Mouse (Mus musculus): Measurements from ENCODE around the gene Lamb3. TPM values are rescaled to one million over a fixed set of nuclear protein-coding genes. Genes with fewer than 3 reads are reported as not detected.
A peak's percentile ranks its signal among the peaks of the same experiment; 100 is the strongest.

Gene Lamb3
- polyA plus RNA-seq, 1 experiment from 2014 or later = 9.6 TPM

DNA sequence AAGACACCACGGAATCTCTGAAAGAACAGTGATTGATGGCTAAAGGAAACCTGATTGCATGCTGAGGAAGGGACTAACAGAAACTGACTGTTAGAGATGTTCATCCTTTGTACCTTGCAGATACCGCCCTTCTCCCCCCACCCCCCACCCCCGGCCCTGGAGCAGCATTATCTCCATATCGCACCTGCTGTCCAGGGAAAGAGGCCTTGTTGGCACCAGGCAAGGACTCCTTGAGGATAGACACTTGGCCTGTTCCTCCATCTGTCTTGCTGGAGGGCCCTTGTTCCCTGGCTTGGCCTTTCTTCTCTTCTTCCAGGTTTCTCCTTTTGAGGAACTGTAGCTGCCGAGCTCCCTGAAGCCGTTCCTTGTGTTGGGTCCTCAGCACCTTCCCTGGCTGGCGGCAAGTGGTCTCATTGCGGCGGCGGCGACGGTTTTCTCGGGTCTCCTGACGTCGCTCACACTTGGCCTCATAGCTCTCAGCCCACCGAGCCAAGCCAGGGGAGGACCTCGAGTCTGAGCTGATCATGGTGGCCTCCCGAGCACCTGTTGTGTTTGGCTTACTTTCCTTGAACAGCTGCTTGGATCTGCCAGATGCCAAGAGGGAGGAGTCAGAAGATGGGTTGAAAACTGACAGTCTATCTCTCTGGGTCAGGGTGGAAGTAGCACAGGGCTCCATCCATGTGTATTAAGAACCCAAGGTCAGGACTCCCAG is 9.8 kb upstream of the Lamb3 start:
- Histone ChIP-seq H3K4me3 (ENCODE audit: low read length) (no peak overlapping the region), H3K4me1 (ENCODE audit: control insufficient read depth, insufficient read depth, low read length) (no peaks in the 10 kb centered on the region), H3K36me3 (ENCODE audit: control insufficient read depth, insufficient read depth) (no peaks in the 10 kb centered on the region), H3K27me3 (ENCODE audit: control insufficient read depth, insufficient read depth, low read length) (no peaks in the 10 kb centered on the region), H3K27ac (ENCODE audit: low read length) (no peak overlapping the region), H3K4me2 (ENCODE audit: low read depth, low read length) (no peak overlapping the region), H3K9ac (ENCODE audit: low read length) (no peak overlapping the region), H3K9me3 (replicated peaks; ENCODE audit: control insufficient read depth, low read length) (no peaks in the 10 kb centered on the region)
- WGBS = 84% methylated on average over 18 of the region's 18 CpGs
- ATAC-seq (replicated peaks; ENCODE audit: extremely low read depth, insufficient read depth, low FRiP score) = no peak

GRCm38 (mm10) chr1:193198312-193198711 is 9.2 kb upstream of the Lamb3 start:
- H3K4me1 ChIP-seq (ENCODE audit: control insufficient read depth, insufficient read depth, low read length) = no peaks in the 10 kb centered on the region
- no peak overlapping the region for H3K27ac ChIP-seq (ENCODE audit: low read length)
- WGBS = 67% methylated on average over 2 of the region's 2 CpGs
- no peaks in the 10 kb centered on the region for H3K9me3 ChIP-seq (replicated peaks; ENCODE audit: control insufficient read depth, low read length)
- ATAC-seq (replicated peaks; ENCODE audit: extremely low read depth, insufficient read depth, low FRiP score) = no peak
- H3K4me3 ChIP-seq (ENCODE audit: low read length) = no peak overlapping the region
- no peaks in the 10 kb centered on the region for H3K27me3 ChIP-seq (ENCODE audit: control insufficient read depth, insufficient read depth, low read length)
- no peaks in the 10 kb centered on the region for H3K36me3 ChIP-seq (ENCODE audit: control insufficient read depth, insufficient read depth)
- H3K4me2 ChIP-seq (ENCODE audit: low read depth, low read length) = no peak overlapping the region
- H3K9ac ChIP-seq (ENCODE audit: low read length) = no peak overlapping the region

DNA sequence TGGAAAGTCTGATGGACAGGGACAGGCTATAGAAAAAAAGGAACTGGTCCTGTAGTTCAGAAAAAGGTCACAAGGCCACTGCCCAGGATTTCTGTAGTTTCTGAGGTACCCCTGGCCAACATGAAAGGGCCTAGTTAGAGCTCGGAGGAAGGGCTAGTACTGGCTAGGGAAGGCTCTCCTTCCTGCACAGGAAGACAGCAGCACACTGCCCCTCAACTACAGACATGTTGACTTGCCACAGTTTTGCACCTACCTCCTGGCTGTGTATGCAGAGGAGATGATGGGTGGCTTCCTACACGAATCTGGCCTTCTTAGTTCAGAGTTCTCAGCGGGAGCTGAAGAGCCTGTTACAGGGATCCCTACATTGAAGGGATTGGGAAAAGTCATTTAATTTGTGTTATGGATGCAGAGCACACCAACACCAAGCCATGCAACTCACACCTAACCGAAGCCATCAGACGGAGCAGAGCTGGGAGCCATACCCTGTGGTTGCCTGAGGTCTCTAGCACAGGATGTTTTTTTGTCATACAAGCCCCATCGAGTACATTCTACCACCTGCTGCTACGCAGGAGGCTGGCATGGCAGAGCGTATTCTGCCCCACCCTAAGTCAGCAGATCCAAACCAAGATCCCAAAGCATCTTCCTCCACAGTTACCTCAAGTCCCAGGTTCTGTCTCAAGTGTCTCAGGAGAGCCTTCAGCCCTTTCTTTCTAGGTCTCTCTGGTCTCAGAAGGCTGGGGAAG is 6.7 kb upstream of the Lamb3 start:
- H3K4me3 ChIP-seq (ENCODE audit: low read length) = peak overlapping the region; percentile 34
- no peaks in the 10 kb centered on the region for H3K27me3 ChIP-seq (ENCODE audit: control insufficient read depth, insufficient read depth, low read length)
- no peaks in the 10 kb centered on the region for H3K36me3 ChIP-seq (ENCODE audit: control insufficient read depth, insufficient read depth)
- WGBS = 71% methylated on average over 8 of the region's 8 CpGs
- peak; percentile 28; the same call in 1 of the 2 replicates for ATAC-seq (replicated peaks; ENCODE audit: extremely low read depth, insufficient read depth, low FRiP score)
- H3K4me1 ChIP-seq (ENCODE audit: control insufficient read depth, insufficient read depth, low read length) = no peaks in the 10 kb centered on the region
- H3K9ac ChIP-seq (ENCODE audit: low read length) = peak overlapping the region; percentile 22; the same call in 1 of the 2 replicates
- peak overlapping the region; percentile 32 for H3K4me2 ChIP-seq (ENCODE audit: low read depth, low read length)
- no peaks in the 10 kb centered on the region for H3K9me3 ChIP-seq (replicated peaks; ENCODE audit: control insufficient read depth, low read length)
- H3K27ac ChIP-seq (ENCODE audit: low read length) = peak overlapping the region; percentile 58; the same call in 1 of the 2 replicates

DNA sequence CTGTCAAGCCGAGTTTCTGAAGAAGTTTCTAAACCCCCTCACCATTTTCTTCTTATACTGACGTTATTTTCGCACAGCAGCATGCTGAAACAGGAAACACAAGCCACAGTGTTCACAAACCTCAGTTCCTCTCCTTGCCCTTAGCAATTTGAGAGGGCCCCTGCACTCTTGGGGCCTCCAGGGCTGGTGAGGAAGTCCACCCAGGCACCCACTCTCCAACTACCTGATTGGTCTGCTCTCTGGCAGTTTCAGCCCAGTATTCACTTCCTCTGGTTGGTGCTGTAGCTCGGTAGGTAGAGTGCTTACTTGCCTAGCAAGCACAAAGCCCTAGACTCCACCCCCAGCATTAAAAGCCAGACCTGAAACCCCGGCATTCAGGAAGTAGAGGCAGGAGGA is 6.1 kb upstream of the Lamb3 start, which contains the start of gene Traf3ip3:
Traf3ip3 (minus strand) TSS at position 321 of the 396 bp plus-strand sequence.
- Histone ChIP-seq H3K4me3 (ENCODE audit: low read length) (peak within 1 kb of the TSS; percentile 34), H3K9me3 (replicated peaks; ENCODE audit: control insufficient read depth, low read length) (no peaks in the 10 kb centered on the region), H3K4me1 (ENCODE audit: control insufficient read depth, insufficient read depth, low read length) (no peaks in the 10 kb centered on the region), H3K27me3 (ENCODE audit: control insufficient read depth, insufficient read depth, low read length) (no peaks in the 10 kb centered on the region), H3K9ac (ENCODE audit: low read length) (peak within 1 kb of the TSS; percentile 22; the same call in 1 of the 2 replicates), H3K4me2 (ENCODE audit: low read depth, low read length) (peak within 1 kb of the TSS; percentile 32), H3K27ac (ENCODE audit: low read length) (peak within 1 kb of the TSS; percentile 58; the same call in 1 of the 2 replicates), H3K36me3 (ENCODE audit: control insufficient read depth, insufficient read depth) (no peaks in the 10 kb centered on the region)
- WGBS = 52% methylated on average over 5 of the region's 5 CpGs
- peak; percentile 74 for ATAC-seq (replicated peaks; ENCODE audit: extremely low read depth, insufficient read depth, low FRiP score)

DNA sequence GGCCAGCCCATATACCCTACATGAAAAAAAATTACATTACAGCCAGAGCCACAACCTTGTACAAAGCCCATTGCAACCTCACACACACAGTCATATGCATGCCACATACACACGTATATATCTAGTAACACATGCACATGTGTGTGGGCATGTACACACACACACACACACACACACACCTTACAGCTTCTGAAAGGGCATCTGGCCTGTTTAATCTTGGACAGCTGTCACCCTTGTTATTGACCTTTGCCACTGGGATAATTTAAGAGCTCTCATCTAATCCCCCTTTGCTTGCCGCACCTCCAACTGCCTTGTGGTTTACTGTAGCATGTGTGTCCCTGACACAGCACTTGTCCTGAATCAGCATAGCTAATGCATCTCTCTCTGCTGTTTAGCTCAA is 3.7 kb upstream of the Lamb3 start:
- no peak for ATAC-seq (replicated peaks; ENCODE audit: extremely low read depth, insufficient read depth, low FRiP score)
- WGBS = 67% methylated on average over 2 of the region's 2 CpGs

DNA sequence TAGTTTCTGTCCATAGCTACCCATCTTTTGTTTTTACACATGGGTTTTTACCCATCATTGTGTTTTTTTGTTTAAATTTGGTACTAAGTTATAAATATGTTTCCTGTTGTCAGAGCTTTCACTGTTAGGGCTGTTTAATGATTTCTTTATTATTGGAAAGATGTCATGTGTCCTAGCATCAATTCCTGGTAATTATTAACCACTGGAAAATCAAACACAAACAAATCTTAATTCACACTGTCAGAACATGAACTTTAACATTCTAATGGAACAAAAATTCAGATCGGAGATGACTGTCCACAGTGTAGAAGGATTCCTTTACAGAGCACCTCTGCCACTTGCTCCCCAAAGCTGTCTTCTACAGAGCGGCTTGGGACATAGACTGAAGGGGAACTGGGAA is 2.1 kb upstream of the Lamb3 start:
- no peaks in the 10 kb centered on the region for H3K27me3 ChIP-seq (ENCODE audit: control insufficient read depth, insufficient read depth, low read length)
- H3K4me1 ChIP-seq (ENCODE audit: control insufficient read depth, insufficient read depth, low read length) = no peaks in the 10 kb centered on the region
- no peak overlapping the region for H3K9ac ChIP-seq (ENCODE audit: low read length)
- no peaks in the 10 kb centered on the region for H3K9me3 ChIP-seq (replicated peaks; ENCODE audit: control insufficient read depth, low read length)
- no peak overlapping the region for H3K4me2 ChIP-seq (ENCODE audit: low read depth, low read length)
- H3K27ac ChIP-seq (ENCODE audit: low read length) = no peak overlapping the region
- no peaks in the 10 kb centered on the region for H3K36me3 ChIP-seq (ENCODE audit: control insufficient read depth, insufficient read depth)
- WGBS = 92% methylated on average over 2 of the region's 2 CpGs
- H3K4me3 ChIP-seq (ENCODE audit: low read length) = no peak overlapping the region
- no peak for ATAC-seq (replicated peaks; ENCODE audit: extremely low read depth, insufficient read depth, low FRiP score)

More for the DNA sequence above, 3.7 kb upstream of the Lamb3 start:
- H3K9me3 ChIP-seq (replicated peaks; ENCODE audit: control insufficient read depth, low read length) = no peaks in the 10 kb centered on the region
- no peak overlapping the region for H3K27ac ChIP-seq (ENCODE audit: low read length)
- no peak overlapping the region for H3K4me2 ChIP-seq (ENCODE audit: low read depth, low read length)
- H3K4me3 ChIP-seq (ENCODE audit: low read length) = no peak overlapping the region
- no peaks in the 10 kb centered on the region for H3K27me3 ChIP-seq (ENCODE audit: control insufficient read depth, insufficient read depth, low read length)
- no peak overlapping the region for H3K9ac ChIP-seq (ENCODE audit: low read length)
- no peaks in the 10 kb centered on the region for H3K4me1 ChIP-seq (ENCODE audit: control insufficient read depth, insufficient read depth, low read length)
- no peaks in the 10 kb centered on the region for H3K36me3 ChIP-seq (ENCODE audit: control insufficient read depth, insufficient read depth)

GRCm38 (mm10) chr1:193208178-193208577 is 679 bp downstream of the Lamb3 start:
- Histone ChIP-seq H3K9me3 (replicated peaks; ENCODE audit: control insufficient read depth, low read length) (no peaks in the 10 kb centered on the region), H3K4me1 (ENCODE audit: control insufficient read depth, insufficient read depth, low read length) (no peaks in the 10 kb centered on the region), H3K27ac (ENCODE audit: low read length) (no peak overlapping the region), H3K36me3 (ENCODE audit: control insufficient read depth, insufficient read depth) (no peaks in the 10 kb centered on the region), H3K4me3 (ENCODE audit: low read length) (no peak overlapping the region), H3K27me3 (ENCODE audit: control insufficient read depth, insufficient read depth, low read length) (no peaks in the 10 kb centered on the region), H3K9ac (ENCODE audit: low read length) (no peak overlapping the region), H3K4me2 (ENCODE audit: low read depth, low read length) (no peak overlapping the region)
- ATAC-seq (replicated peaks; ENCODE audit: extremely low read depth, insufficient read depth, low FRiP score) = peak; percentile 63
- WGBS = 33% methylated on average over 2 of the region's 2 CpGs

DNA sequence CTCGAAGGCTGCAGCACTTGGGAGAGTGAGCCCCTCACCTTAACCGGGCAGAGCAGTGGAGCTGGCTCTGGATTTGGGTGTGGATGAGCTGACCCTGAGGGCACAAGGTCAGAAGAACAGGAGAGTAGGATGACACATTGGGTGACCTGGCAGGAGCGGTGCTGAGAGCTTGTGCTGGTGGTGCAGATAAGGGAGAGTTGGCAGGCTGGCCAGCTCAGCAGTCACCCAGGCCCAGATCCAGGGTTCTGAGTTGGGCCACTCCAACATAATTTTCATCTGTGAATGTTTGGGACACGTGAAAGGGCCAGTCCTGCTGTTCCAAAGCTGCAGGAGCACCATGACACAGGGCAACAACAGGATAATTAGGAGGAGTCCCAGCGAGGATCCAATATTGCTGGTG is 3.9 kb downstream of the Lamb3 start:
- H3K27ac ChIP-seq (ENCODE audit: low read length) = no peak overlapping the region
- no peak overlapping the region for H3K9ac ChIP-seq (ENCODE audit: low read length)
- H3K4me2 ChIP-seq (ENCODE audit: low read depth, low read length) = no peak overlapping the region
- 58% methylated on average over 5 of the region's 5 CpGs for WGBS
- no peaks in the 10 kb centered on the region for H3K9me3 ChIP-seq (replicated peaks; ENCODE audit: control insufficient read depth, low read length)
- H3K36me3 ChIP-seq (ENCODE audit: control insufficient read depth, insufficient read depth) = no peaks in the 10 kb centered on the region
- no peaks in the 10 kb centered on the region for H3K4me1 ChIP-seq (ENCODE audit: control insufficient read depth, insufficient read depth, low read length)
- peak; percentile 24; the same call in 1 of the 2 replicates for ATAC-seq (replicated peaks; ENCODE audit: extremely low read depth, insufficient read depth, low FRiP score)
- no peak overlapping the region for H3K4me3 ChIP-seq (ENCODE audit: low read length)
- no peaks in the 10 kb centered on the region for H3K27me3 ChIP-seq (ENCODE audit: control insufficient read depth, insufficient read depth, low read length)

GRCm38 (mm10) chr1:193214053-193214452 is 6.6 kb downstream of the Lamb3 start:
- no peak overlapping the region for H3K4me3 ChIP-seq (ENCODE audit: low read length)
- no peak overlapping the region for H3K27ac ChIP-seq (ENCODE audit: low read length)
- 54% methylated on average over 5 of the region's 5 CpGs for WGBS

More at GRCm38 (mm10) chr1:193214053-193214452, 6.6 kb downstream of the Lamb3 start:
- no peak overlapping the region for H3K4me2 ChIP-seq (ENCODE audit: low read depth, low read length)
- no peaks in the 10 kb centered on the region for H3K9me3 ChIP-seq (replicated peaks; ENCODE audit: control insufficient read depth, low read length)
- H3K27me3 ChIP-seq (ENCODE audit: control insufficient read depth, insufficient read depth, low read length) = no peaks in the 10 kb centered on the region
- no peak for ATAC-seq (replicated peaks; ENCODE audit: extremely low read depth, insufficient read depth, low FRiP score)
- H3K4me1 ChIP-seq (ENCODE audit: control insufficient read depth, insufficient read depth, low read length) = no peaks in the 10 kb centered on the region
- no peak overlapping the region for H3K9ac ChIP-seq (ENCODE audit: low read length)
- H3K36me3 ChIP-seq (ENCODE audit: control insufficient read depth, insufficient read depth) = no peaks in the 10 kb centered on the region
